Mouse (Mus musculus): Measurements from ENCODE around the gene Lrrc4. TPM values are rescaled to one million over a fixed set of nuclear protein-coding genes. Genes with fewer than 3 reads are reported as not detected.

The Lrrc4 gene
- polyA plus RNA-seq, 1 experiment, result 0.72 TPM

GRCm38 (mm10) chr6:28678896-28679295 lies 152.7 kb downstream of the Lrrc4 start:
- TF ChIP-seq CTCF (IDR thresholded peaks at IDR 0.05; ENCODE audit: low read depth, low read length), result no peak
- no peak for TF ChIP-seq POLR2A (IDR thresholded peaks at IDR 0.05; ENCODE audit: insufficient read depth, low read length)
- TF ChIP-seq EP300 (IDR thresholded peaks at IDR 0.05; ENCODE audit: insufficient read depth, low read depth, low read length), result no peak
- H3K27ac ChIP-seq (ENCODE audit: insufficient read depth, low read length), result no peak overlapping the region
- H3K9ac ChIP-seq (ENCODE audit: low read depth, poor library complexity, severe bottlenecking), result no peak overlapping the region
- H3K9me3 ChIP-seq (replicated peaks; ENCODE audit: control insufficient read depth, insufficient read depth, low read length, poor library complexity, severe bottlenecking), result no peaks in the 10 kb centered on the region
- no peaks in the 10 kb centered on the region for H3K4me1 ChIP-seq (ENCODE audit: control insufficient read depth, insufficient read depth, low read length)
- no peaks in the 10 kb centered on the region for H3K36me3 ChIP-seq (ENCODE audit: control insufficient read depth, insufficient read depth, low read length, poor library complexity, severe bottlenecking)
- no peak overlapping the region for H3K4me3 ChIP-seq (ENCODE audit: low read depth, low read length)
- H3K27me3 ChIP-seq (ENCODE audit: control insufficient read depth, insufficient read depth, low read length, poor library complexity, severe bottlenecking), result no peaks in the 10 kb centered on the region

- Histone ChIP-seq H3K27ac (ENCODE audit: insufficient read depth, low read length) (no peak overlapping the region), H3K4me3 (ENCODE audit: low read depth, low read length) (no peak overlapping the region), H3K27me3 (ENCODE audit: control insufficient read depth, insufficient read depth, low read length, poor library complexity, severe bottlenecking) (no peaks in the 10 kb centered on the region), H3K36me3 (ENCODE audit: control insufficient read depth, insufficient read depth, low read length, poor library complexity, severe bottlenecking) (no peaks in the 10 kb centered on the region), H3K9me3 (replicated peaks; ENCODE audit: control insufficient read depth, insufficient read depth, low read length, poor library complexity, severe bottlenecking) (no peaks in the 10 kb centered on the region), H3K4me1 (ENCODE audit: control insufficient read depth, insufficient read depth, low read length) (no peaks in the 10 kb centered on the region), H3K9ac (ENCODE audit: low read depth, poor library complexity, severe bottlenecking) (no peak overlapping the region)
- TF ChIP-seq CTCF (IDR thresholded peaks at IDR 0.05; ENCODE audit: low read depth, low read length) (no peak), POLR2A (IDR thresholded peaks at IDR 0.05; ENCODE audit: insufficient read depth, low read length) (no peak), EP300 (IDR thresholded peaks at IDR 0.05; ENCODE audit: insufficient read depth, low read depth, low read length) (no peak)
Measured at GRCm38 (mm10) chr6:28674686-28675085, 156.9 kb downstream of the Lrrc4 start.

GRCm38 (mm10) chr6:28672388-28672787 lies 159.2 kb downstream of the Lrrc4 start:
- no peaks in the 10 kb centered on the region for H3K27me3 ChIP-seq (ENCODE audit: control insufficient read depth, insufficient read depth, low read length, poor library complexity, severe bottlenecking)
- no peaks in the 10 kb centered on the region for H3K4me1 ChIP-seq (ENCODE audit: control insufficient read depth, insufficient read depth, low read length)
- peaks cover 3% of the 10 kb centered on the region; the same call in 1 of the 2 replicates for H3K36me3 ChIP-seq (ENCODE audit: control insufficient read depth, insufficient read depth, low read length, poor library complexity, severe bottlenecking)
- no peaks in the 10 kb centered on the region for H3K9me3 ChIP-seq (replicated peaks; ENCODE audit: control insufficient read depth, insufficient read depth, low read length, poor library complexity, severe bottlenecking)
- H3K4me3 ChIP-seq (ENCODE audit: low read depth, low read length), result no peak overlapping the region
- TF ChIP-seq CTCF (IDR thresholded peaks at IDR 0.05; ENCODE audit: low read depth, low read length) (no peak), EP300 (IDR thresholded peaks at IDR 0.05; ENCODE audit: insufficient read depth, low read depth, low read length) (no peak), POLR2A (IDR thresholded peaks at IDR 0.05; ENCODE audit: insufficient read depth, low read length) (no peak)
- H3K27ac ChIP-seq (ENCODE audit: insufficient read depth, low read length), result no peak overlapping the region
- H3K9ac ChIP-seq (ENCODE audit: low read depth, poor library complexity, severe bottlenecking), result no peak overlapping the region

- H3K9me3 ChIP-seq (replicated peaks; ENCODE audit: control insufficient read depth, insufficient read depth, low read length, poor library complexity, severe bottlenecking), result no peaks in the 10 kb centered on the region
- no peak overlapping the region for H3K27ac ChIP-seq (ENCODE audit: insufficient read depth, low read length)
- H3K9ac ChIP-seq (ENCODE audit: low read depth, poor library complexity, severe bottlenecking), result no peak overlapping the region
- peaks cover 3% of the 10 kb centered on the region; the same call in 1 of the 2 replicates for H3K36me3 ChIP-seq (ENCODE audit: control insufficient read depth, insufficient read depth, low read length, poor library complexity, severe bottlenecking)
- TF ChIP-seq EP300 (IDR thresholded peaks at IDR 0.05; ENCODE audit: insufficient read depth, low read depth, low read length) (no peak), CTCF (IDR thresholded peaks at IDR 0.05; ENCODE audit: low read depth, low read length) (no peak), POLR2A (IDR thresholded peaks at IDR 0.05; ENCODE audit: insufficient read depth, low read length) (no peak)
- no peak overlapping the region for H3K4me3 ChIP-seq (ENCODE audit: low read depth, low read length)
- no peaks in the 10 kb centered on the region for H3K4me1 ChIP-seq (ENCODE audit: control insufficient read depth, insufficient read depth, low read length)
- H3K27me3 ChIP-seq (ENCODE audit: control insufficient read depth, insufficient read depth, low read length, poor library complexity, severe bottlenecking), result no peaks in the 10 kb centered on the region
Measured at GRCm38 (mm10) chr6:28669251-28669650, 162.3 kb downstream of the Lrrc4 start.

GRCm38 (mm10) chr6:28667586-28667985 lies 164.0 kb downstream of the Lrrc4 start:
- Histone ChIP-seq H3K27me3 (ENCODE audit: control insufficient read depth, insufficient read depth, low read length, poor library complexity, severe bottlenecking) (no peaks in the 10 kb centered on the region), H3K4me1 (ENCODE audit: control insufficient read depth, insufficient read depth, low read length) (no peaks in the 10 kb centered on the region), H3K4me3 (ENCODE audit: low read depth, low read length) (no peak overlapping the region), H3K36me3 (ENCODE audit: control insufficient read depth, insufficient read depth, low read length, poor library complexity, severe bottlenecking) (peaks cover 3% of the 10 kb centered on the region; the same call in 1 of the 2 replicates), H3K9ac (ENCODE audit: low read depth, poor library complexity, severe bottlenecking) (no peak overlapping the region), H3K9me3 (replicated peaks; ENCODE audit: control insufficient read depth, insufficient read depth, low read length, poor library complexity, severe bottlenecking) (no peaks in the 10 kb centered on the region), H3K27ac (ENCODE audit: insufficient read depth, low read length) (no peak overlapping the region)
- no peak for TF ChIP-seq CTCF (IDR thresholded peaks at IDR 0.05; ENCODE audit: low read depth, low read length)

- Histone ChIP-seq H3K4me3 (ENCODE audit: low read depth, low read length) (no peak overlapping the region), H3K36me3 (ENCODE audit: control insufficient read depth, insufficient read depth, low read length, poor library complexity, severe bottlenecking) (peaks cover 3% of the 10 kb centered on the region; the same call in 1 of the 2 replicates), H3K27me3 (ENCODE audit: control insufficient read depth, insufficient read depth, low read length, poor library complexity, severe bottlenecking) (no peaks in the 10 kb centered on the region), H3K9ac (ENCODE audit: low read depth, poor library complexity, severe bottlenecking) (no peak overlapping the region), H3K9me3 (replicated peaks; ENCODE audit: control insufficient read depth, insufficient read depth, low read length, poor library complexity, severe bottlenecking) (no peaks in the 10 kb centered on the region), H3K4me1 (ENCODE audit: control insufficient read depth, insufficient read depth, low read length) (no peaks in the 10 kb centered on the region), H3K27ac (ENCODE audit: insufficient read depth, low read length) (no peak overlapping the region)
- TF ChIP-seq POLR2A (IDR thresholded peaks at IDR 0.05; ENCODE audit: insufficient read depth, low read length) (no peak), EP300 (IDR thresholded peaks at IDR 0.05; ENCODE audit: insufficient read depth, low read depth, low read length) (no peak), CTCF (IDR thresholded peaks at IDR 0.05; ENCODE audit: low read depth, low read length) (no peak)
Measured at GRCm38 (mm10) chr6:28664716-28665115, 166.8 kb downstream of the Lrrc4 start.

All from ES-Bruce4 (cell line).